Mouse (Mus musculus) layer of hippocampus, postnatal 14 days (tissue): ENCODE data around the gene Rapgef6. TPM values are rescaled to one million over a fixed set of nuclear protein-coding genes. Genes with fewer than 3 reads are reported as not detected.
A peak's percentile ranks its signal among the peaks of the same experiment; 100 is the strongest.

Experiments
- DNase-seq, 2 experiments: peaks; one replicate each; pipeline ENCODE4 v3.0.0; 2021 to 2022; ENCODE audit warnings: low spot score in 2 of 2, mixed read lengths in 1 of 2
- total RNA-seq, 2 experiments: library from RNA; stranded (reverse); gene quantifications; 2 replicates each; pipeline ENCODE4 v1.2.3; 2021

The Rapgef6 gene
- total RNA-seq, 2 experiments from 2014 or later = 36.6 to 38.4 TPM

DNA sequence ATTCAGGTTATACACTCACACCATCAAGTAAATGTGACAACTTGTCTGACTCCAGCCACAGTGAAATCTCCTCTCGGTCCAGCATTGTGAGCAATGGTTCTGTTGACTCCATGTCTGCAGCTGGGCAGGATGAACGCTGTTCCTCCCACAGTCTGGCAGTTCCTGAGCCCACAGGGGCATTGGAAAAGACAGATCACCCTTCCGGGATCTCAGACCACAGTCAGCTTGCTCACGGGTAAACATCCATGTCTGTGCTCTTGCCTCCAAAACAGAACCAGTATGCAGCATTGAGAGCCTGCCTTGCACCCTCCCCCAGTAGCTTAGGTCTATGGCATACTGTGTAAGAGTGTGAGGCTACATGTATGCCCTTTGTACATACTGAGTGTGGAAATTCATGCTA lies 167.5 kb downstream of the Rapgef6 start:
- DNase-seq = no peak

- DNase-seq = no peak
Observed at GRCm38 (mm10) chr11:54691179-54691578, 168.5 kb downstream of the Rapgef6 start.

GRCm38 (mm10) chr11:54693696-54694095 lies 171.0 kb downstream of the Rapgef6 start:
- DNase-seq = no peak

DNA sequence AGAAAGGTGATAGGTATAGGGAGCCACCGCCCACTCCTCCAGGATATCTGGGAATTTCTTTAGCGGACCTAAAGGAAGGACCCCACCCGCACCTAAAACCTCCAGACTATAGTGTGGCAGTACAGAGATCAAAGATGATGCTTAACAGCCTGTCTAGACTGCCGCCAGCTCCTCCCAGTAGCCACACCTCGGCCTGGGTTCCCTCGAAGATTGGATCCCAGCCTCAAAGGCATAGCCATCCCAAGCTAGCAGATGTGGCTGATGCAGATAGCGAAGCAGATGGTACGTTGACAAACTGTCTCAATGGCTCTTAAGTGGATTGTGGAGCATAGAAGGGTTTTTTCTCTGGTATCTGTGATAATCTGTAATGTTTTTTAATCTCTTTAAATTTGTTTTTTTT lies 171.6 kb downstream of the Rapgef6 start:
- no peak for DNase-seq

- DNase-seq = no peak
Observed at GRCm38 (mm10) chr11:54695951-54696350, 173.3 kb downstream of the Rapgef6 start.

DNA sequence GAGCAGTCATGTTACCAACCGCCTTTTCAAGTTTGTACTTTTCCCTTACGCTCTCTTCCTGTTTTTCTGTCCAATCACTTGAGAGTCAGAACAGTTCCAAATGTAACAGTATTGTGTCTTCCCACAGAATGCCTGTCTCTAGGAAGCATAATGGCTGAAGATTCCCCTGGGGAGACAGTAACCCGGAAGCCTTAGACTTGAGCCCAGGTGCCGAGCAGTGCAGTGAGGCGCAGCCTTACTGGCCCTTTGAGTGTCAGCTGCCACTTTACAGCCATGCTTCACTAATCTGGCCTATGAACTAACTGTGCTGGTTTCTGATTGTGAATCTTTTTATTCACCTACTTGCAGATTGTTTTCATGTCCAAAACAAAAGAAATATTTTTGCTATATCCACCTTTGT lies 175.0 kb downstream of the Rapgef6 start:
- no peak for DNase-seq

DNA sequence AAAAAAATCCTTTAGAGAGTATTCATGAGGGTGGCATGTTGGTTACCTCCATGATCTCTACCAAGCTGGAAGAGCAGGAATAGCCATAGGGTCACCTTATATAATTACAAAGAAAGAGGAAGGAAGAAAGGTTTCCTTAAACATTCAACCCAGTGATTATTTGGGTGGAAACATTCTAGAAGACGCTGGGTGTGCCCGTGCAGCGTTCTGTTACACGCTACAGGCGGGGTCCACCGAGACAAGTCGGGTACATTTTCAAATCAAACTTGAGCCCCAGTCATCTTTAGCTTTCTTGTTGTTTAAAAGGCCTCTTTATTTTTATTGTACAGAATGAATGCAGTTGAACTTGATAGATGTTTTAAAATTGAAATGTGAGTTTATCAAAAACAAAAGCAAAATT lies 176.0 kb downstream of the Rapgef6 start:
- DNase-seq = no peak

- no peak for DNase-seq
Observed at GRCm38 (mm10) chr11:54699972-54700371, 177.3 kb downstream of the Rapgef6 start.

DNA sequence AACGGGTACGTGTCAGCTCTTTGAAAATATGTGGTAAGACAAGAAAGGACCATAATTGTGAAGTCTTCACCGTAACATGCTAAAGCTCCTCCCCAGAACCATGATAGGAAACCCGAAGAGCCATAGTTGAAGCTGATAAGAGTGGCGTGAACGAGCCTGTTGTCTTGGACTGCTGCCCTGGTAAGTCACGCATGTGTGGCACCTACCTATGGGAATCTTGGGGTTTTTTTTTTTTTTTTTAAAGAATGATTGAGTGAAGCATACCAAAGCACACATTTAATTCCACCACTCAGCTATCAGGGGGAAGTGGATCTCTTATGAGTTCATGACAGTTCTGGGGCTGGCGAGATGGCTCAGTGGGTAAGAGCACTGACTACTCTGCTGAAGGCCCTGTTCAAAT lies 179.2 kb downstream of the Rapgef6 start:
- DNase-seq = no peak

DNA sequence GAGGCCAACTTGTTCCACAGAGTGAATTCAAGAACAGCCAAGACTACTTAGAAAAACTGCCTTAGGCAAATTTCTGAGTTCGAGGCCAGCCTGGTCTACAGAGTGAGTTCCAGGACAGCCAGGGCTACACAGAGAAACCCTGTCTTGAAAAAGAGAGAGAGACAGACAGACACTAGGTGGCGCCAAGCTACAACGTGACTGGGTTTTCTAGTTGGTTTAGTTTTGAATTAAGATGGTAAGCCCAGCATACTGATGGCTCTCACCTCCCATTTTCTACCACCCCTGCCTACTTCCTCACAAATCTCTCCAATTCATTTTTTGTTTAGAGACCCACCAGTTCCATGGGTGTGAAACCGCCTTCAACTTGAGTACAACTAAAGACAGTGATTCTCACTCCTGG lies 180.7 kb downstream of the Rapgef6 start:
- peak; percentile 62 to 70 for DNase-seq

GRCm38 (mm10) chr11:54708153-54708552 lies 185.5 kb downstream of the Rapgef6 start:
- no peak for DNase-seq

DNA sequence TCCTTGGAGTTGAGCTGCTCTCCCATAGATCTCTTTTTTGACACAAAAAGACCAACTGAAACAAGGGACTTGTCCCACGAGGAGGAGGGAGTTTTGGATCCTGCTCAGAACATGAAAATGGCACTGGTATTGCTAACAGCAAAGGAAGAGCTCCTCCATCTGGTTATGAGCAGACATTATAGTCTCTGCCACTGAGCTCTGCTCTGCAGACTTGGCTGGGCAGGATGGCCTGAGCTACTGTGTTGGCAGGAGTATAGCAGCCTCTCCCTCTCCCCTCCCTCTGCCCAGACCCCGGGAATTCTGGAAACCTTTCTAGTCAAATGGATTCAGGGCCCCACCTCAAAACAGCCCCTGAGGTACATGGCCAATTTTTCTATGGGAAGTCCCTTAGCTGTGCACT lies 187.0 kb downstream of the Rapgef6 start:
- peak; percentile 38 to 58 for DNase-seq

- no peak for DNase-seq
Observed at GRCm38 (mm10) chr11:54710512-54711293, 188.1 kb downstream of the Rapgef6 start.

DNA sequence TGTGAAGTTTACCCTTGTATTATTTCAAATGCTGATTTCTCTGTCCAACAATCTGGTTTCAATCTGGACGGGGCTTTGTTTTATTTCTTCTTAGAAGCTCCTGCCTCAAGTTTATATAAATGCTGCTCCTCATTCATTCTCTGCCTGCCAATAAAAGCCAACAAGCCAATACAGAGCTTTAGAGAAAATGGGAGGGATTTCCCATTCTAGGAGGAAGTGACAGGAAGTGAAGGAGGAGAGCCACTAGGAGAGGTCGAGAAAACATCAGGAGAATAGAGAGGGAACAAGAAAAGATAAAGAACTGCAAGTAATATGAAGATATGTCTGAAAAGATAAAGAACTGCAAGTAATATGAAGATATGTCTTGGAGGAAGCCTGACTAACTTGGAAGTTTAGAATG lies 190.2 kb downstream of the Rapgef6 start:
- DNase-seq = no peak

DNA sequence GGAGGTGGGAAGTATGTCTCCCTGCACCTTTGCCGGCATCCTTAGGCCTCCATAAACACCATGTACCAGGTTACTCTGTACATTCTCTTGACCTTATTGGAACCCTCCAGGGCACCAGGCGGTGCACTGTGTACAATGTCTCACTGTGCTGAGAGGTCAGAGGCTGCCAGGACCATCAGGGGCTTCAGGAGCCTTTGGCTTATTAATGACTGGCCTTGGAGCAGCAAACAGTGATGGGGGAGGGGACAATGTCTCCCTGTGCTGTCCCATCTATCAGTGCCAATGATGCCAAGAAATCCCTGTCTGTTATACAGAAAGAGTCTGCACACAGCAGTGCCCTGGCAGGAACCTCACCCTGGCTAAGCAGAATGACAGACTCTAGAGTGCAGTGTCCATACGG lies 195.2 kb downstream of the Rapgef6 start:
- no peak for DNase-seq

- no peak for DNase-seq
Observed at GRCm38 (mm10) chr11:54718601-54719000, 196.0 kb downstream of the Rapgef6 start.

GRCm38 (mm10) chr11:54722057-54722456 lies 199.4 kb downstream of the Rapgef6 start:
- no peak for DNase-seq

GRCm38 (mm10) chr11:54724353-54725034 lies 201.8 kb downstream of the Rapgef6 start:
- DNase-seq = no peak

DNA sequence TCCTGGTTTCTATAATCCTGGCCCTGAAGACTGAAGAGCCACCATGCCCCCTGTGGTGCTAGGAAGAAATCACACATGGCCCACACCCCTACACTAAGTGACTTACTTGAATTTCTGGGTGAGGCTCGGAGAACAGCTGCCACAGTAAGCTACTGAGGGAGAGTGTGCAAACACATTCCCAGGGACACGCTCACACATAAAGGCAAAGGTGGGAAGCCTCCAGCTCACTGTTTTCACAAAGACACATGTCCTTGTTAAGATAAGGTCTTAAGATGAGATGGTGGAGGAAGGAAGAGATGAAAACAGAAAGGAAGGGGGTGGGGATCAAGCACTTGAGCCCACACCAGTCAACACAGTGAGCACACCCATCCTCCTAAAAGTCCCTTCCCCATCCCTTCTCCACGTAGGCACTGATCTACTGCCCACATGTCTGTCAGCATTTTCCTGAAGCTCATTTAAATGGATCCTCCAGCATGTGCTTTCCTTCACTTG lies 204.0 kb downstream of the Rapgef6 start:
- no peak for DNase-seq

DNA sequence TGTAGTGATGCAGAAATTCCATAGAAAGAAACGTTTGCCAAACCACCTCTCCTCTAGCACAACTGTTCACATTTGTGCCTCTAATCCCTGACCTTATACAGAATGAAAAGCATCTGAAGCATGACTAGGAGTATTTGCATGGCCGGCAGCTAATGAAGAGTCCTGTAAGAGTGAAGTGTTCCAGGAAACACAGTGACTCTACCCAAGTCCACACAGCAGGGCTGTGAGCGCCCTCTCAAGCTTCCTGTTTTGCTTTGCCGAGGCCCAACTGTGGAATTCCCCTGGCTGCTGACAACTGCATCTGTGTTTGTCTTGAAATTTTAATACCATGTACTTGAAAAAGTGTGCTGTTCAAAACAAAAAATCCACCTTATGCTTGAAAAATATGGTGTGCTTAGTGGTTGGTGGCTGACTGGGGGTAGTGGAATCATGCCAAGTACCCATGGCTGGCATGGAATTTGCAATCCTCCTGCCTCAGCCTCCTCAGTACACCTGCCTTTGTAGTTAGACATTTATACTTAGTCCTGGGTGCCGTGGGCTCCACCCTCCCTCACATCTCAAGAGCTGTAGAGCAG lies 204.8 kb downstream of the Rapgef6 start:
- peak in 1 of 2 experiments; percentile 38 for DNase-seq

GRCm38 (mm10) chr11:54728371-54728770 lies 205.7 kb downstream of the Rapgef6 start:
- DNase-seq = no peak

DNA sequence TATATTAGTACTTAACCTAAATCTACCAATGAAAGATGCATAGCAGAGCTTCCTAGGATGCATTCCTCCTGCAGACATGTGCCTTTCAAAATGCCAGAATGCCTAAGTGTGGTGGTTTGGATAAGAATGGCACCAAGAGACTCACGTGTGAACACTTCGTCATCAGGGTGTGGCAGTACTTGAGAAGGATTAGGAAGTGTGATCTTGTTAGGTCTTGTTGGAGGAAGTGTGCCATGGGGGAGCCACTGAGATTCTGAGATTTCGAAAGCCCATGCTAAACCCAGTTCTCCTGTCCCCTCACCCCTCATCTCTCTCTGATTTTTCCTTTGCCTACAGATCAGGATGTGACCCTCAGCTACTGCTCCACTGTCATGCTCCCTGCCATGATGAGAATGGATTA lies 206.7 kb downstream of the Rapgef6 start:
- DNase-seq = no peak
